Mouse (Mus musculus): ENCODE data around the gene Ano7. TPM values are rescaled to one million over a fixed set of nuclear protein-coding genes. Genes with fewer than 3 reads are reported as not detected.

Gene Ano7
- polyA plus RNA-seq, 1 experiment from 2014 or later = 0.18 TPM

Small RNA genes within 50 kb of the gene (microRNA-seq; reads per million reads assigned to microRNA genes)
- gene Mir6345 (not detected), gene Mir6902 (0.66 reads per million)

Other genes with a start within 250 kb of the Ano7 start
- not detected in 2 replicates for gene Agxt, start 238.7 kb upstream of the Ano7 start, polyA plus RNA-seq (2015; fragmentation: Nextera tagmentation; extraction: Ambion mirVana)
- gene 2310007B03Rik, start 213.0 kb upstream of the Ano7 start, polyA plus RNA-seq (2015; fragmentation: Nextera tagmentation; extraction: Ambion mirVana) = 0.17 and 0.20 TPM in 2 replicates
- 0.17 and 0.38 TPM in 2 replicates for gene Crocc2, start 205.2 kb upstream of the Ano7 start, polyA plus RNA-seq (2015; fragmentation: Nextera tagmentation; extraction: Ambion mirVana)
- 3.7 and 3.9 TPM in 2 replicates for gene Sned1, start 138.1 kb upstream of the Ano7 start, polyA plus RNA-seq (2015; fragmentation: Nextera tagmentation; extraction: Ambion mirVana)
- gene Mterf4, start 68.0 kb upstream of the Ano7 start, polyA plus RNA-seq (2015; fragmentation: Nextera tagmentation; extraction: Ambion mirVana) = 36.2 and 38.0 TPM in 2 replicates
- 56.2 and 57.5 TPM in 2 replicates for gene Ppp1r7, start 31.1 kb upstream of the Ano7 start, polyA plus RNA-seq (2015; fragmentation: Nextera tagmentation; extraction: Ambion mirVana)
- gene Pask, start 30.4 kb upstream of the Ano7 start, polyA plus RNA-seq (2015; fragmentation: Nextera tagmentation; extraction: Ambion mirVana) = 10.2 and 11.3 TPM in 2 replicates
- 61.1 and 66.5 TPM in 2 replicates for gene Hdlbp, start 104.9 kb downstream of the Ano7 start, polyA plus RNA-seq (2015; fragmentation: Nextera tagmentation; extraction: Ambion mirVana)
- 3.2 and 4.3 TPM in 2 replicates for gene Farp2, start 138.1 kb downstream of the Ano7 start, polyA plus RNA-seq (2015; fragmentation: Nextera tagmentation; extraction: Ambion mirVana)